Mouse (Mus musculus) liver, embryonic 11.5 days (tissue): Measurements from ENCODE around the gene Tmcc1. TPM values are rescaled to one million over a fixed set of nuclear protein-coding genes. Genes with fewer than 3 reads are reported as not detected.
A peak's percentile ranks its signal among the peaks of the same experiment; 100 is the strongest.

Experiments used
- ATAC-seq: fragments of 200-750 bp; cut with Nextera tagmentation; replicated peaks from 2 replicates; pipeline ENCODE4 v1.8.0; 2017; ENCODE audit warnings: moderate number of reproducible peaks, mild to moderate bottlenecking, moderate TSS enrichment, moderate library complexity; ENCODE audit not compliant: low FRiP score
- DNase-seq: peaks from one replicate; pipeline ENCODE4 v3.0.0-alpha.2; 2017; ENCODE audit warnings: low spot score
- H3K27ac ChIP-seq: fragments of 300-500 bp; sonication (generic); 2 replicates; pipeline ENCODE4 v1.5.1; 2014; ENCODE audit warnings: mild to moderate bottlenecking, low read depth, low read length, control low read depth
- H3K27me3 ChIP-seq: fragments of 300-500 bp; sonication (generic); replicated peaks from 2 replicates; pipeline ENCODE4 v1.6.1; 2014; ENCODE audit warnings: low read length, mixed read lengths; ENCODE audit not compliant: control insufficient read depth, insufficient read depth
- H3K36me3 ChIP-seq: fragments of 300-500 bp; sonication (generic); 2 replicates; pipeline ENCODE4 v1.6.1; 2014; ENCODE audit warnings: mild to moderate bottlenecking, low read length, moderate library complexity, mixed read lengths; ENCODE audit not compliant: control insufficient read depth, insufficient read depth
- H3K4me1 ChIP-seq: fragments of 300-500 bp; sonication (generic); replicated peaks from 2 replicates; pipeline ENCODE4 v1.6.1; 2014; ENCODE audit warnings: low read length, mixed read lengths; ENCODE audit not compliant: control insufficient read depth, insufficient read depth
- H3K4me2 ChIP-seq: fragments of 300-500 bp; sonication (generic); 2 replicates; pipeline ENCODE4 v1.6.1; 2014; ENCODE audit warnings: mild to moderate bottlenecking, control low read depth, moderate library complexity
- H3K4me3 ChIP-seq: fragments of 300-500 bp; sonication (generic); 2 replicates; pipeline ENCODE4 v1.5.1; 2014; ENCODE audit warnings: low read depth, low read length, control low read depth
- H3K9ac ChIP-seq: fragments of 300-500 bp; sonication (generic); 2 replicates; pipeline ENCODE4 v1.6.1; 2014; ENCODE audit warnings: low read depth, low read length, control low read depth
- H3K9me3 ChIP-seq: fragments of 300-500 bp; sonication (generic); 2 replicates; pipeline ENCODE4 v1.6.1; 2016; ENCODE audit warnings: low read length, inconsistent platforms, mixed read lengths; ENCODE audit not compliant: control insufficient read depth
- WGBS: fragments of 180-500 bp; shearing (Covaris S2); extraction: QIAGEN DNeasy Blood & Tissue Kit; methylation state at CpG from one replicate; pipeline ENCODE4 v1.1.7; 2014; 5-methylcytosine and 5-hydroxymethylcytosine counted together
- polyA plus RNA-seq: library from polyadenylated mRNA; unstranded; fragments of >200 nt; fragmentation: Nextera tagmentation; extraction: Ambion mirVana; gene quantifications from 2 replicates; pipeline ENCODE4 v1.2.1, GENCODE M21; 2014

Gene Tmcc1
- polyA plus RNA-seq, 1 experiment from 2014 or later: 8.0 TPM

- ATAC-seq (peak; percentile 70), DNase-seq (peak; percentile 60)
- Histone ChIP-seq H3K27me3 (no peaks in the 10 kb centered on the region), H3K9ac (peak overlapping the region; percentile 64), H3K36me3 (no peaks in the 10 kb centered on the region), H3K4me2 (peak overlapping the region; percentile 98), H3K9me3 (no peaks in the 10 kb centered on the region), H3K4me3 (peak overlapping the region; percentile 70), H3K4me1 (peaks cover 17% of the 10 kb centered on the region), H3K27ac (no peak overlapping the region)
- WGBS: 1% methylated on average over 29 of the region's 29 CpGs
These were observed 85.6 kb downstream of the Tmcc1 start for GRCm38 (mm10) chr6:116107471-116108358.

GRCm38 (mm10) chr6:116106967-116107470, 86.3 kb downstream of the Tmcc1 start:
- no peak overlapping the region for H3K27ac ChIP-seq

GRCm38 (mm10) chr6:116097579-116097978, 95.7 kb downstream of the Tmcc1 start:
- no peaks in the 10 kb centered on the region for H3K36me3 ChIP-seq
- H3K4me1 ChIP-seq: no peaks in the 10 kb centered on the region; the same call in 1 of the 2 replicates
- no peaks in the 10 kb centered on the region for H3K27me3 ChIP-seq
- no peak overlapping the region for H3K9ac ChIP-seq
- DNase-seq (no peak), ATAC-seq (no peak)
- 63% methylated on average over 2 of the region's 2 CpGs for WGBS
- no peak overlapping the region for H3K4me3 ChIP-seq
- no peak overlapping the region for H3K4me2 ChIP-seq
- no peak overlapping the region for H3K27ac ChIP-seq
- no peaks in the 10 kb centered on the region for H3K9me3 ChIP-seq

More at GRCm38 (mm10) chr6:116106967-116107470, 86.3 kb downstream of the Tmcc1 start:
- Histone ChIP-seq H3K4me2 (peak overlapping the region; percentile 98), H3K4me1 (peaks cover 17% of the 10 kb centered on the region), H3K4me3 (peak overlapping the region; percentile 70), H3K9ac (peak overlapping the region; percentile 64), H3K9me3 (no peaks in the 10 kb centered on the region), H3K27me3 (no peaks in the 10 kb centered on the region), H3K36me3 (no peaks in the 10 kb centered on the region)
- 9% methylated on average over 6 of the region's 6 CpGs for WGBS
- ATAC-seq: 0 out of 2 replicates have a peak, but pooled peaks have one; percentile 7
- DNase-seq: no peak

- Histone ChIP-seq H3K9ac (no peak overlapping the region), H3K36me3 (no peaks in the 10 kb centered on the region), H3K4me2 (no peak overlapping the region), H3K9me3 (no peaks in the 10 kb centered on the region), H3K27me3 (no peaks in the 10 kb centered on the region), H3K27ac (no peak overlapping the region), H3K4me1 (no peaks in the 10 kb centered on the region), H3K4me3 (no peak overlapping the region)
- DNase-seq (no peak), ATAC-seq (no peak)
These were observed 103.9 kb downstream of the Tmcc1 start for GRCm38 (mm10) chr6:116089402-116089801.

- 88% methylated on average over 1 of the region's 1 CpGs for WGBS
- Histone ChIP-seq H3K4me2 (no peak overlapping the region), H3K36me3 (no peaks in the 10 kb centered on the region), H3K9ac (no peak overlapping the region), H3K27ac (no peak overlapping the region), H3K27me3 (no peaks in the 10 kb centered on the region), H3K4me3 (no peak overlapping the region), H3K4me1 (no peaks in the 10 kb centered on the region), H3K9me3 (no peaks in the 10 kb centered on the region)
- DNase-seq (no peak), ATAC-seq (no peak)
These were observed 107.2 kb downstream of the Tmcc1 start for GRCm38 (mm10) chr6:116086036-116086435.

- DNase-seq (no peak), ATAC-seq (no peak)
- 70% methylated on average over 1 of the region's 1 CpGs for WGBS
- Histone ChIP-seq H3K36me3 (no peaks in the 10 kb centered on the region), H3K4me2 (no peak overlapping the region), H3K27me3 (no peaks in the 10 kb centered on the region), H3K4me1 (0 out of 2 replicates have a peak, but pooled peaks cover 4% of the 10 kb centered on the region), H3K27ac (no peak overlapping the region), H3K4me3 (no peak overlapping the region), H3K9ac (no peak overlapping the region), H3K9me3 (no peaks in the 10 kb centered on the region)
These were observed 111.0 kb downstream of the Tmcc1 start for GRCm38 (mm10) chr6:116082239-116082638.

GRCm38 (mm10) chr6:116081375-116081774, 111.9 kb downstream of the Tmcc1 start:
- Histone ChIP-seq H3K4me1 (0 out of 2 replicates have a peak, but pooled peaks cover 4% of the 10 kb centered on the region), H3K27me3 (no peaks in the 10 kb centered on the region), H3K4me3 (no peak overlapping the region), H3K9me3 (no peaks in the 10 kb centered on the region), H3K9ac (no peak overlapping the region), H3K27ac (no peak overlapping the region), H3K4me2 (no peak overlapping the region), H3K36me3 (no peaks in the 10 kb centered on the region)
- ATAC-seq: no peak
- DNase-seq: no peak
- 65% methylated on average over 2 of the region's 2 CpGs for WGBS

- 0 out of 2 replicates have a peak, but pooled peaks cover 4% of the 10 kb centered on the region for H3K4me1 ChIP-seq
- no peaks in the 10 kb centered on the region for H3K36me3 ChIP-seq
- no peak for DNase-seq
- H3K4me3 ChIP-seq: no peak overlapping the region
- H3K27ac ChIP-seq: no peak overlapping the region
- H3K4me2 ChIP-seq: no peak overlapping the region
- H3K9ac ChIP-seq: no peak overlapping the region
- H3K27me3 ChIP-seq: no peaks in the 10 kb centered on the region
- no peak for ATAC-seq
- no peaks in the 10 kb centered on the region for H3K9me3 ChIP-seq
- whole genome bisulfite sequencing: 73% methylated on average over 5 of the region's 5 CpGs
These were observed 112.5 kb downstream of the Tmcc1 start for GRCm38 (mm10) chr6:116080756-116081155.
